Mouse (Mus musculus) kidney, postnatal 25 days (tissue): Measurements from ENCODE around the gene Cfap58.

ENCODE experiments used
- DNase-seq, 2 experiments: peaks; one replicate each; pipeline ENCODE4 v3.0.0; 2021; ENCODE audit warnings: mixed read lengths in 2 of 2

Gene Cfap58

DNA sequence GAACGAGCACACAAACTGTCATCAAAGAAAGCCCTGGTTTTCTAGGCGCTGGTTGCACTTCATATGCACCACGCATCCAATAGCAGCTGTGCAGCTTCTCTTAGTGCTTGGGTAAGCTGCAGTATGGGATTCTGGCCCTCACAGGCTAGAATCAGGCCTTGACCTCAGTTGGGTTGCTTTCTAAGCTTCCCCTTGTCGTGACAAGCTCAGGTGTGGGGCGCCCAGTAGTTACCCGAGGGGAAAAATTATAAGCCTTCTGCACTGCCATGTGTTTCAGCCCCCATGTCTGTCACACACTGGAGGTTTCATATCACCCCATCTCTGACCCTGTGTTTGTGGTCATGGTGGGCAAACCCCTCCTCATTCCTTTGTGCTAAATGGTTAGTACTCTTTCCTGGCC is 42.0 kb downstream of the Cfap58 start:
- no peak for DNase-seq

GRCm38 (mm10) chr19:47980241-47980640 is 42.8 kb downstream of the Cfap58 start:
- DNase-seq: no peak

- no peak for DNase-seq
Observed at GRCm38 (mm10) chr19:47985606-47986213, 48.2 kb downstream of the Cfap58 start.

- DNase-seq: no peak
Observed at GRCm38 (mm10) chr19:47987986-47988385, 50.5 kb downstream of the Cfap58 start.

GRCm38 (mm10) chr19:47988456-47988855 is 51.0 kb downstream of the Cfap58 start:
- peak in 1 of 2 experiments; percentile 38 for DNase-seq

DNA sequence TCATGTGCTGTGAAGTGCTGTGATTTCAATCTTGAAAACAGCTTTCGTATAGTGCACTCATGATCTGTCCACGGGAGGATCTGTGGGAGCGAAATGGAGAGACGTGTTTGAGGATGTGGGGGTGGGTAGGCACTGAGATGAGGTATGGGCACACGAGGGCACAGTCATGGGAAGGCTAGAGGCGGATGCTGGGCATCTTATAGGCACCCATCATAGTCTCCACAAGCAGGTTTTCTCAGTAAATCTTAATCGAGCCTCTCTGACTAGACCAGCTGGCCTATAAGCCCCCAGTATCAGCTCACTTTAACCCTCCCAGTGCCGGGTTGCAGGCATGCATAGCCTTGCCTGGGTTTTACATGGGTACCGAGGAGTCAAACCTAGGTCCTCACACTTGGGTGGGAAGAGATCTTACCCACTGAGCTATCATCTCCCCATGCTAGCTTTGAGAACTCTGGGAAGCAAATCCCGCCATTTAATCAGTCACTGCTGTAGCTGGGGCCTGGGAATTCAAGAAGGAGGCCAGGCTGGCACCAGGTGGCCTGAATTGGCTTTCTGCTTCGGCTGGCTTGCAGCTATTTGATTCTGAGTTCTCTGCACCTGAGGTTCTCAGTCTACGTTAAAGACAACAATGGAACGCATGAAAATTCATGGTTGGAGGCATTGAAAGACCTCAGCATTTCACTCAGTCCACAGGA is 51.6 kb downstream of the Cfap58 start:
- no peak for DNase-seq

- DNase-seq: no peak
Observed at GRCm38 (mm10) chr19:47989575-47989891, 52.1 kb downstream of the Cfap58 start.

- DNase-seq: no peak
Observed at GRCm38 (mm10) chr19:48001240-48001639, 63.8 kb downstream of the Cfap58 start.

DNA sequence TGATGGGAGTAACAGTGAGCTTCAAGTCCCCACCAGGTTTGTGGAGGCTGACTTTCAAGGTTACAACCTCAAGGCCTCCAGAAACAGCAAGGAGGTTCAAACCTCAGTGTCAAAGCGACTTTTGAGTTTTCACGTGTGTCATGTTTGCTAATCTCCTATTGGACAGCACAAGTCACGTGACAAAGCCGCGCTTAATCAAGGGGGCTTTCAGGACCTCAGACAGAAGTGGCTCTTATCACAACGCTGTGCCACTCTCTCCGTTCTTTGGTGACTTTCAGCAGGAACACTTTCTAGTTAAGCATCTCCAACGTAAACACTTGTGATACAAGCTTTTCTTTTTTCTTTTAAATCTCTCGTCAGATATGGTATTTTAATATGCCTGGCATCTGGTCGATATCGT is 64.3 kb downstream of the Cfap58 start:
- DNase-seq: no peak

DNA sequence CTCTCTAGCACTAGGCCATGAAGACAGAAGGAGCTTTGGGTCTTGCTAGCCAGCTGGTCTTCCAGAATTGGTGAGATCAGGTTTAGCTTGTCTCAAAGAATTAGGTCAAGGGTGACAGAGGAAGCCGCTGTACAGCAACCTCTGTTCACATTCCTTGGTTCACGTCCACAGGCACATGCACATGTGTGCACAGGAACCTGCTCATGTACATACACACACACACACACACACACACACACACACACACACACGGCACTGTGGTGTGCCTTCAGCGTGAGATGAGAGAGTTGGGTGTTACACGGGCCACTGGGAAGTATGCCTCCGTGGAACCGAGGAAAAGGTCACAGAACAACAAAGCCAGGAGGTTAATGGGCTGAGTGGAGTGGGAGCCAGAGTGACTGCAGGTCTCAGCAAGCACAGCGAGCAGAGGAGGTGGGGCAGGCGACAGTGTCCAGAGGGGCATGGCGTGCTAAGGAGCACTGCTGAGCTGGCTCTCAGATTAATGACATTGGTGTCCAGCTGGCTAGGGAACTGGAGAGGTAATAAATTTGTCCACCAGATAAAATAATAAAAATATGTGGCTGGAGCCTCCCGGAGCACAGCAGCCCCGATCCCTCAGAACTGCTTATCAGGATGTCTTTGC is 71.4 kb downstream of the Cfap58 start:
- no peak for DNase-seq

GRCm38 (mm10) chr19:48009586-48010331 is 72.3 kb downstream of the Cfap58 start:
- no peak for DNase-seq

- DNase-seq: no peak
Observed at GRCm38 (mm10) chr19:48020103-48020502, 82.6 kb downstream of the Cfap58 start.

GRCm38 (mm10) chr19:48021435-48021834 is 84.0 kb downstream of the Cfap58 start:
- no peak for DNase-seq

GRCm38 (mm10) chr19:48022763-48023162 is 85.3 kb downstream of the Cfap58 start:
- DNase-seq: no peak

DNA sequence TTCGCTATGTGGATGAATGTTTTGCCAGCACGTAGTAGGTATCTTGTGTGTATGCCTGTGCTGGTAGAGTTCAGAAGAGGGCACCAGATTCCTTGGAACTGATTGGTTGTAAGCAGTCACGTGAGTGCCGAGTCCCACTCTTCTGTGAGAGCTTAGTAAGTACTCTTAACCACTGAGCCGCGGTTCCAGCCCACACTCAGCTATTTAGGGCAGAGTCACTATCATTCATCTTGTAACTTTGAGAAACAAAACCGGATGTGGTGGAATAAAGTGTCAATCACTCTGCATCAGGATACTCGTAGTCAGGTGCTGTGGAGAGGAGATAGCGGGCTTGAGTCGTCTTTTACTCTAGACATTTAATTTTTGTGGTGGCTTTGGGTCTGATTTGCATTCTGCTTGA is 86.3 kb downstream of the Cfap58 start:
- DNase-seq: no peak

GRCm38 (mm10) chr19:48025366-48025765 is 87.9 kb downstream of the Cfap58 start:
- DNase-seq: no peak

DNA sequence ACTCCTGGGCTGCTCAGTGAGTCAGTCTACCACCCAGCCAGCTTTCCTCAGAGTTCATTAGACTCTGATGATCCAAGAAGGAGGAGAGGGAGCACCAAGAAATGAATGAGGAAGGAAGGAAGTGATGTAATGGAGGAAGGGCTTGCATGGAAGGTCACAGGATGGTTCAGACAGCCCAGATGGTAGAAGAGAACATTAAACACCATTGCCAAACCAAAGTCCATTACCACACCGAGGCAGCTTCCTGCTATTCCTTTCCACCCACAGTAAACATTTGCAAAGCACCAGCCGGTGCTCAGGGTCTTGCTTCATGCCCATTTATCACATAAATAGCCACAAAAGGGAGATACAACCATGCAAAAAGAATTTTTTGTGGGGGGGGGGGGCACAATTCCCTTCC is 89.4 kb downstream of the Cfap58 start:
- DNase-seq: no peak

DNA sequence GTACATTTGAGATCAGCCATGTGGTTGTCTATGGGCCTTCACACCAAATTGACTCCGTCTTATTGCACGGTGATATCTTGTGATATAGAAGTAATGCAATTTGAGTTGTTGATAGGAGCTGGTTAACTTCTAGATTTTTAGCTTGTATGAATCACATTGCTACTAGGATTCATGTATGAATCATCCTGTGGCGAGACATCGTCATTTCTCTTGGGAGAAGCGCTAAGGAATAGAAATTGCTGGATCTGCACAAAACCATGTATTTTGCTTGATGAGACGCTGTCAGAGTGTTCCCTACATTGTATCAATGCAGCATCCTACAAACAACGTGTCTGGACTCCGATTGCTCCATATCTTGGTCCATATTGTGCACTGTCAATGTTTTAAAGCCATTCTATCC is 102.1 kb downstream of the Cfap58 start:
- no peak for DNase-seq

DNA sequence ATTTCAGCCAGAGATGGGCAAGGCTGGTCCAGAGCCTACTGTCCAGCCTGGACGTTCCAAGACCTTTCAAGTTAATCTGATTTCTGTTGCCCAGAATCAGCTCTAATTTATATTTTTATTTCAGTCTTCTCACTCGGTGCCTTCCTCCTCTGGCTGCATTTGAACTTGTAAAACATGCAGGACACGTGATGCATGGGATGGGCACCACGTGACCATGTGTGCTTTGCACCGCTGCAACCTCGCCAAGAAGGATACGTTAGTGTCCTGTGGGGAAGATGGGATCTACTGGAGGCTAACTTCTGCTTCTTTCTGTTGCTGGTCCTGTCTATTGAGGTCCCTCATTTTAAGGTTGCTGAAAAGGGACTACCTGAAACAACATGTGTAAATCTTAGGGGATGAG is 109.8 kb downstream of the Cfap58 start:
- DNase-seq: no peak

GRCm38 (mm10) chr19:48049361-48049760 is 111.9 kb downstream of the Cfap58 start:
- no peak for DNase-seq

DNA sequence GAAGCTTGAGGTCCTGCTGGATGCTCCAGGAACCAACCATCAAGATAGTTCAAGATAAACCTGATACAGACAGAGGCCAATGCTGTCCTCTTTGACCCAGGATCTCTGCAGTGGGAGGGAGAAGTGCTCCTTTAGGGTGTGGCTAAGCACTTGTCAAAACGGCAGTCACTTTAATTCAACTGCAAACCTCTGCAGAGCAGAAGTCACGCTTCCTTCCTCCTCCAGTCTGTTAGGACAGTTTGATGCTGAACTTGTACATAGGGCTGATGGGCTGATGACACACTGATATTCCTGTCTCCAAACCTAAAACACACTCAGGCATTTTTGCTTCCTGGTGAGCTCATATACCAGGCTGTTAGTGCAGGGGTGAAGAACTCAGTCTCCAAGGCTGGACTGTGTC is 125.8 kb downstream of the Cfap58 start:
- DNase-seq: no peak

DNA sequence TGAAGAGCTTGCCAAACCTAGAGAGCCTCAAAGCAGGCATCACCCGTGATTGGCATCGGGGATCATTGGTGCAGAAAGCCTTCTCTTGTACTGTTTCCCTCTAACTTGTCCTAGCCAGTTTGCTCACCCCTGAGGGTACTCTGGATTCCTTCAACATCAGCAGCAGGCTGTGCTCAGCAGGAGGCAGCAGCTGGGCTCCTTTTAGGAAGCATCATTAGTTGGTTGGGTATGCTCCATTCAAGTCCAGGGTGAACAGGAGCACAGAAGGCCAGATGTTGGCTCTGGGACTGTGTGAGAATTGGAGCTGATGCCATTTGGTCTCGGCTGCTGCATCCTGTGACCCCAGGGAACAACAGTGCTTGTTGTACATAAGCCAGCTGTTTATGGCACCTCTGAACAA is 142.2 kb downstream of the Cfap58 start:
- DNase-seq: no peak

GRCm38 (mm10) chr19:48081456-48081855 is 144.0 kb downstream of the Cfap58 start:
- no peak for DNase-seq
